Mouse (Mus musculus) erythroid progenitor cell, adult 5-6 weeks (primary cell): ENCODE data around the gene Gm5798. TPM values are rescaled to one million over a fixed set of nuclear protein-coding genes. Genes with fewer than 3 reads are reported as not detected.
"Not testable (repeated sequence)": the region's sequence is repeated elsewhere in the genome, so short reads cannot be mapped to it uniquely, and the experiment has no call there.

ENCODE experiments used
- ATAC-seq: replicated peaks from 2 replicates; pipeline ENCODE4 v1.8.0; 2016; ENCODE audit warnings: moderate number of reproducible peaks, mild to moderate bottlenecking, moderate TSS enrichment, inconsistent platforms; ENCODE audit not compliant: poor library complexity, low FRiP score, severe bottlenecking
- total RNA-seq, 2 experiments: library from RNA; stranded (forward) in 1 of 2; stranded (reverse) in 1 of 2; fragments of 150-400 nt in 1 of 2; fragments of 186-747, 209-891 nt in 1 of 2; gene quantifications; 2 replicates each; pipeline versions ENCODE4 v1.2.3 to v1.2.4; 2015 to 2017; ENCODE audit warnings: low replicate concordance in 2 of 2

Gm5798 gene
- total RNA-seq (2015; ENCODE audit: low replicate concordance) (not detected in 2 replicates), total RNA-seq (2017; ENCODE audit: low replicate concordance) (not detected in 2 replicates)

- ATAC-seq: not testable (repeated sequence)
These were observed at the start of gene Gm5798 for GRCm38 (mm10) chr14:41348309-41348708. Gene Gm5798 (plus strand): TSS chr14:41348609.

- ATAC-seq: not testable (repeated sequence)
These were observed 37.9 kb downstream of the Gm5798 start, which contains the start of gene Gm7945 for GRCm38 (mm10) chr14:41386279-41386678. Gene Gm7945 (minus strand): TSS chr14:41386379.

Other genes starting within 250 kb of the Gm5798 start
- gene Mat1a, start 243.6 kb upstream of the Gm5798 start, total RNA-seq (2015; ENCODE audit: low replicate concordance): not detected in 2 replicates
- not detected in 2 replicates for gene Mat1a, start 243.6 kb upstream of the Gm5798 start, total RNA-seq (2017; ENCODE audit: low replicate concordance)
- gene Sftpa1, start 216.8 kb upstream of the Gm5798 start, total RNA-seq (2015; ENCODE audit: low replicate concordance): not detected in 2 replicates
- not detected in 2 replicates for gene Sftpa1, start 216.8 kb upstream of the Gm5798 start, total RNA-seq (2017; ENCODE audit: low replicate concordance)
- gene Mbl1, start 197.2 kb upstream of the Gm5798 start, total RNA-seq (2015; ENCODE audit: low replicate concordance): not detected in 2 replicates
- gene Mbl1, start 197.2 kb upstream of the Gm5798 start, total RNA-seq (2017; ENCODE audit: low replicate concordance): not detected in 2 replicates
- not detected in 2 replicates for gene Sftpd, start 163.5 kb upstream of the Gm5798 start, total RNA-seq (2015; ENCODE audit: low replicate concordance)
- gene Sftpd, start 163.5 kb upstream of the Gm5798 start, total RNA-seq (2017; ENCODE audit: low replicate concordance): not detected in 2 replicates
- gene Gm2832, start 69.8 kb upstream of the Gm5798 start, total RNA-seq (2015; ENCODE audit: low replicate concordance): not detected in 2 replicates
- gene Gm2832, start 69.8 kb upstream of the Gm5798 start, total RNA-seq (2017; ENCODE audit: low replicate concordance): not detected in 2 replicates
- not detected in 2 replicates for gene Gm7945, start 37.8 kb downstream of the Gm5798 start, total RNA-seq (2015; ENCODE audit: low replicate concordance)
- not detected in 2 replicates for gene Gm7945, start 37.8 kb downstream of the Gm5798 start, total RNA-seq (2017; ENCODE audit: low replicate concordance)
- gene Gm6482, start 59.7 kb downstream of the Gm5798 start, total RNA-seq (2015; ENCODE audit: low replicate concordance): not detected in 2 replicates
- not detected in 2 replicates for gene Gm6482, start 59.7 kb downstream of the Gm5798 start, total RNA-seq (2017; ENCODE audit: low replicate concordance)
- not detected in 2 replicates for gene Gm7954, start 104.9 kb downstream of the Gm5798 start, total RNA-seq (2015; ENCODE audit: low replicate concordance)
- gene Gm7954, start 104.9 kb downstream of the Gm5798 start, total RNA-seq (2017; ENCODE audit: low replicate concordance): not detected in 2 replicates
- gene Gm3486, start 140.9 kb downstream of the Gm5798 start, total RNA-seq (2015; ENCODE audit: low replicate concordance): not detected in 2 replicates
- gene Gm3486, start 140.9 kb downstream of the Gm5798 start, total RNA-seq (2017; ENCODE audit: low replicate concordance): not detected in 2 replicates
- not detected in 2 replicates for gene Gm7970, start 207.0 kb downstream of the Gm5798 start, total RNA-seq (2015; ENCODE audit: low replicate concordance)
- not detected in 2 replicates for gene Gm7970, start 207.0 kb downstream of the Gm5798 start, total RNA-seq (2017; ENCODE audit: low replicate concordance)
- not detected in 2 replicates for gene 1700049E17Rik2, start 224.6 kb downstream of the Gm5798 start, total RNA-seq (2015; ENCODE audit: low replicate concordance)
- gene 1700049E17Rik2, start 224.6 kb downstream of the Gm5798 start, total RNA-seq (2017; ENCODE audit: low replicate concordance): not detected in 2 replicates